Mouse (Mus musculus): ENCODE measurements at regions not wholly inside any gene's neighbourhood (a gene's known extent, or its start where the extent isn't known, plus 50 kb on each side); places are given as distances from the start of the nearest gene placed in this dataset.

GRCm38 (mm10) chr13:105377038-105377437 lies 66.4 kb upstream of the Htr1a start:
- Histone ChIP-seq H3K9ac (no peak overlapping the region), H3K27me3 (ENCODE audit: insufficient read depth, low read length) (no peaks in the 10 kb centered on the region), H3K36me3 (ENCODE audit: insufficient read depth) (no peaks in the 10 kb centered on the region), H3K4me3 (ENCODE audit: low read depth, low read length) (no peak overlapping the region), H3K4me1 (ENCODE audit: insufficient read depth) (no peaks in the 10 kb centered on the region), H3K9me3 (ENCODE audit: low read depth, low read length) (no peaks in the 10 kb centered on the region), H3K27ac (ENCODE audit: low read depth) (no peak overlapping the region), H3K4me2 (no peak overlapping the region)
- TF ChIP-seq CTCF (IDR thresholded peaks at IDR 0.05; ENCODE audit: low read depth): peak; percentile 80
- ATAC-seq (ENCODE audit: insufficient read depth) (peak; percentile 90), DNase-seq (peak; percentile 80)
- 6% methylated on average over 2 of the region's 2 CpGs for WGBS

- Histone ChIP-seq H3K4me2 (no peak overlapping the region), H3K27ac (ENCODE audit: low read depth) (no peak overlapping the region), H3K4me1 (ENCODE audit: insufficient read depth) (no peaks in the 10 kb centered on the region), H3K4me3 (ENCODE audit: low read depth, low read length) (no peak overlapping the region), H3K36me3 (ENCODE audit: insufficient read depth) (no peaks in the 10 kb centered on the region), H3K9ac (no peak overlapping the region), H3K9me3 (ENCODE audit: low read depth, low read length) (no peaks in the 10 kb centered on the region), H3K27me3 (ENCODE audit: insufficient read depth, low read length) (no peaks in the 10 kb centered on the region)
- TF ChIP-seq CTCF (IDR thresholded peaks at IDR 0.05; ENCODE audit: low read depth): no peak
- ATAC-seq (ENCODE audit: insufficient read depth) (no peak), DNase-seq (no peak)
- 80% methylated on average over 9 of the region's 9 CpGs for WGBS
These were observed 64.9 kb upstream of the Htr1a start for GRCm38 (mm10) chr13:105378587-105378986.

GRCm38 (mm10) chr13:105387016-105387772 lies 56.2 kb upstream of the Htr1a start:
- Histone ChIP-seq H3K27me3 (ENCODE audit: insufficient read depth, low read length) (no peaks in the 10 kb centered on the region), H3K4me2 (no peak overlapping the region), H3K9me3 (ENCODE audit: low read depth, low read length) (no peaks in the 10 kb centered on the region), H3K36me3 (ENCODE audit: insufficient read depth) (no peaks in the 10 kb centered on the region), H3K4me1 (ENCODE audit: insufficient read depth) (no peaks in the 10 kb centered on the region), H3K9ac (no peak overlapping the region), H3K27ac (ENCODE audit: low read depth) (no peak overlapping the region), H3K4me3 (ENCODE audit: low read depth, low read length) (no peak overlapping the region)
- TF ChIP-seq CTCF (IDR thresholded peaks at IDR 0.05; ENCODE audit: low read depth): no peak
- ATAC-seq (ENCODE audit: insufficient read depth): no peak
- DNase-seq: no peak
- 52% methylated on average over 4 of the region's 4 CpGs for WGBS
